ENCODE assay signal across 8 mouse cellular contexts in the genomic region with DNA sequence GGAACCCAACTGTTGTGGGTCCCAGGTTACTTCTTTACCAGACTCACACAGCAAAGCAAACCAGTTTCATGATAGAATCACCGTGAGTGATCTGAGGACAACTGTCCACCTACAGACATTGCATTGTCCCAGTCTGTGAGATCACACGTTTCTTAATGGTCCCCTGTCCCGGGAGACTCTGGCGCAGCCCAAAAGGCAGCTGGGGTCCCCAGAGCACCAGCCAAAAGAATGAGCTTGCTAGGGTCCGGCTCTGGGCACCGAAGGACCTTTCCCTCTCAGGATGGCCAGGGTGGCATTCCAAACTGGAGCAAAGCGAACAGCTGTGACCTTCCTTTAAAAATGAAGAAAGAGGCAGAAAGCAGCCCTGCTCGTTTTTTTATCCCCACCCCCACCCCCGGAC. TPM values are rescaled to one million over a fixed set of nuclear protein-coding genes. Genes with fewer than 3 reads are reported as not detected.
DNase-seq lines count a peak whose midpoint lies in the region; ATAC-seq and TF ChIP-seq lines count a peak whose summit lies in the region.

Gene Adamtsl1, plus strand, starts transcription at position 381 of the 400 bp plus-strand sequence.

- H3K9me3 ChIP-seq in lung, postnatal 0 days (ENCODE audit: low read length): no peaks in the 10 kb centered on the region
- H3K9me3 ChIP-seq in heart, embryonic 14.5 days (ENCODE audit: control insufficient read depth, low read length): no peaks in the 10 kb centered on the region
- H3K9me3 ChIP-seq in liver, postnatal 0 days (ENCODE audit: low read length): no peaks in the 10 kb centered on the region

- H3K9ac ChIP-seq in lung, postnatal 0 days (replicated peaks; ENCODE audit: low read depth): peak within 1 kb of the TSS; percentile 29; the same call in 1 of the 2 replicates
- peak within 1 kb of the TSS; percentile 64 for H3K9ac ChIP-seq in heart, embryonic 14.5 days (ENCODE audit: low read length)
- H3K9ac ChIP-seq in liver, postnatal 0 days (replicated peaks): no peak within 1 kb of the TSS

- peak; percentile 13 to 35 for DNase-seq in cerebellum, adult 18-20 months
- no peak for DNase-seq in cerebellum, adult 8-10 months
- no peak for DNase-seq in lung, postnatal 0 days (ENCODE audit: low spot score)
- no peak for DNase-seq in lung, adult 18-20 months
- DNase-seq in liver, postnatal 0 days: no peak
- no peak for DNase-seq in thymus, adult 18-20 months
- no peak for DNase-seq in retina, postnatal 1 day

- 2% methylated on average over 9 of the region's 9 CpGs for WGBS in lung, postnatal 0 days
- 9% methylated on average over 9 of the region's 9 CpGs for WGBS in heart, embryonic 14.5 days
- WGBS in liver, postnatal 0 days (ENCODE audit: insufficient replicate concordance): 3% methylated on average over 9 of the region's 9 CpGs

- H3K4me2 ChIP-seq in lung, postnatal 0 days (replicated peaks; ENCODE audit: low read depth, low read length): peak within 1 kb of the TSS; percentile 96
- peak within 1 kb of the TSS; percentile 97 for H3K4me2 ChIP-seq in heart, embryonic 14.5 days (ENCODE audit: low read length)
- peak within 1 kb of the TSS; percentile 70 for H3K4me2 ChIP-seq in liver, postnatal 0 days (ENCODE audit: low read depth, low read length)

- H3K4me3 ChIP-seq in lung, postnatal 0 days (ENCODE audit: low read depth, low read length): peak within 1 kb of the TSS; percentile 51
- H3K4me3 ChIP-seq in heart, embryonic 14.5 days (ENCODE audit: control insufficient read depth in 1 of 2, insufficient read depth in 1 of 2, low read depth in 1 of 2, low read length in 2 of 2): peak within 1 kb of the TSS; percentile 53 to 54
- H3K4me3 ChIP-seq in liver, postnatal 0 days (ENCODE audit: low read depth, low read length): peak within 1 kb of the TSS; percentile 34

- no peaks in the 10 kb centered on the region for H3K36me3 ChIP-seq in lung, postnatal 0 days (ENCODE audit: insufficient read depth, low read length)
- H3K36me3 ChIP-seq in heart, embryonic 14.5 days (ENCODE audit: control insufficient read depth, insufficient read depth, low read length): no peaks in the 10 kb centered on the region
- no peaks in the 10 kb centered on the region for H3K36me3 ChIP-seq in liver, postnatal 0 days (replicated peaks; ENCODE audit: insufficient read depth, low read length)

- H3K4me1 ChIP-seq in lung, postnatal 0 days (ENCODE audit: insufficient read depth, low read depth, low read length): no peaks in the 10 kb centered on the region
- peaks cover 6 to 17% of the 10 kb centered on the region in 2 experiments; a peak in 3 of 4 replicates for H3K4me1 ChIP-seq in heart, embryonic 14.5 days (ENCODE audit: control insufficient read depth in 2 of 2, insufficient read depth in 2 of 2, low read length in 2 of 2)
- no peaks in the 10 kb centered on the region for H3K4me1 ChIP-seq in liver, postnatal 0 days (ENCODE audit: insufficient read depth)

- peak within 1 kb of the TSS; percentile 61 for H3K27ac ChIP-seq in lung, postnatal 0 days (ENCODE audit: low read length)
- H3K27ac ChIP-seq in heart, embryonic 14.5 days (replicated peaks in 1 of 2; ENCODE audit: control insufficient read depth in 1 of 2, insufficient read depth in 1 of 2, low read depth in 2 of 2, low read length in 2 of 2): no peak within 1 kb of the TSS
- no peak within 1 kb of the TSS for H3K27ac ChIP-seq in liver, postnatal 0 days (ENCODE audit: low read depth)

- no peaks in the 10 kb centered on the region for H3K27me3 ChIP-seq in lung, postnatal 0 days (replicated peaks; ENCODE audit: insufficient read depth, low read length)
- peaks cover 12% of the 10 kb centered on the region for H3K27me3 ChIP-seq in heart, embryonic 14.5 days (ENCODE audit: control insufficient read depth, insufficient read depth, low read length)
- H3K27me3 ChIP-seq in liver, postnatal 0 days (ENCODE audit: insufficient read depth, low read length): peaks cover 10% of the 10 kb centered on the region

- TF ChIP-seq EP300 in lung, postnatal 0 days (IDR thresholded peaks at IDR 0.05): no peak
- TF ChIP-seq EP300 in liver, postnatal 0 days (IDR thresholded peaks at IDR 0.05; ENCODE audit: low read depth): no peak

- no peak for TF ChIP-seq CTCF in lung, postnatal 0 days (IDR thresholded peaks at IDR 0.05)
- TF ChIP-seq CTCF in liver, postnatal 0 days (IDR thresholded peaks at IDR 0.05; ENCODE audit: low read depth): no peak

- peak; percentile 13 for ATAC-seq in lung, postnatal 0 days
- ATAC-seq in heart, embryonic 14.5 days (ENCODE audit: insufficient number of reproducible peaks, insufficient read depth, low FRiP score, low read depth): no peak
- ATAC-seq in liver, postnatal 0 days: no peak

RNA-seq across cellular contexts. Expression of gene Adamtsl1, which starts in this region (rescaled TPM):
- polyA plus RNA-seq in lung, postnatal 0 days (2015; fragmentation: Nextera tagmentation; extraction: Ambion mirVana): 5.2 and 8.3 TPM in 2 replicates
- 13.3 and 16.2 TPM in 2 replicates for polyA plus RNA-seq in heart, embryonic 14.5 days (2014; fragmentation: Nextera tagmentation; extraction: Ambion mirVana)
- 0.21 and 0.38 TPM in 2 replicates for polyA plus RNA-seq in liver, postnatal 0 days (2015; fragmentation: Nextera tagmentation; extraction: Ambion mirVana)

Comparison
In these comparisons a context has a peak if more than half of its experiments do, and no peak if none do; other contexts are left out.
1. DNase-seq: peak in cerebellum, adult 18-20 months (2 of 2); none in cerebellum, adult 8-10 months (single experiment), lung, postnatal 0 days (single experiment), lung, adult 18-20 months (0 of 2), liver, postnatal 0 days (single experiment), thymus, adult 18-20 months (0 of 2) and retina, postnatal 1 day (single experiment).
2. Peak in every context shown above with its lines, with median percentiles within 50 percentile points of each other: H3K4me2 ChIP-seq and H3K4me3 ChIP-seq.